ENCODE assay signal across 32 mouse cellular contexts in genomic region chr1:105274500-105275194, GRCm38 (mm10).
DNase-seq lines count a peak whose midpoint lies in the region; ATAC-seq lines count a peak whose summit lies in the region.
"Had no signal": no experiment of that assay in that cellular context is flagged by ENCODE, and none has a peak within 500 bp of the region (broad histone marks: within the 10 kb centered on the region; RNA-seq: fewer than 3 reads in every experiment).

No protein-coding gene starts in this region.

- no peak overlapping the region for H3K9ac ChIP-seq in midbrain, embryonic 13.5 days (replicated peaks)
- H3K9ac ChIP-seq in midbrain, embryonic 16.5 days (ENCODE audit: low read depth, low read length), result no peak overlapping the region
- H3K9ac ChIP-seq: embryonic facial prominence, embryonic 13.5 days; limb, embryonic 15.5 days; liver, embryonic 13.5 days; neural tube, embryonic 13.5 days had no signal

- H3K4me1 ChIP-seq in midbrain, embryonic 13.5 days (replicated peaks), result no peaks in the 10 kb centered on the region
- H3K4me1 ChIP-seq in midbrain, embryonic 10.5 days, result no peaks in the 10 kb centered on the region
- H3K4me1 ChIP-seq in midbrain, embryonic 16.5 days (ENCODE audit: control insufficient read depth, insufficient read depth, low read length), result no peaks in the 10 kb centered on the region
- H3K4me1 ChIP-seq: embryonic facial prominence, embryonic 13.5 days; limb, embryonic 10.5 days; limb, embryonic 15.5 days; liver, embryonic 13.5 days; neural tube, embryonic 13.5 days had no signal

- H3K4me3 ChIP-seq in midbrain, embryonic 13.5 days (replicated peaks), result no peak overlapping the region
- no peak overlapping the region for H3K4me3 ChIP-seq in midbrain, embryonic 10.5 days
- H3K4me3 ChIP-seq in midbrain, embryonic 16.5 days (ENCODE audit: low read depth, low read length), result no peak overlapping the region
- H3K4me3 ChIP-seq: embryonic facial prominence, embryonic 13.5 days; limb, embryonic 10.5 days; limb, embryonic 15.5 days; liver, embryonic 13.5 days; neural tube, embryonic 13.5 days had no signal

- no peak overlapping the region for H3K4me2 ChIP-seq in midbrain, embryonic 13.5 days (replicated peaks)
- H3K4me2 ChIP-seq in midbrain, embryonic 16.5 days (ENCODE audit: low read length), result no peak overlapping the region
- H3K4me2 ChIP-seq: embryonic facial prominence, embryonic 13.5 days; heart, embryonic 11.5 days; limb, embryonic 15.5 days; liver, embryonic 13.5 days; neural tube, embryonic 13.5 days had no signal

- no peaks in the 10 kb centered on the region for H3K36me3 ChIP-seq in midbrain, embryonic 13.5 days
- no peaks in the 10 kb centered on the region for H3K36me3 ChIP-seq in midbrain, embryonic 10.5 days
- no peaks in the 10 kb centered on the region for H3K36me3 ChIP-seq in midbrain, embryonic 16.5 days (ENCODE audit: control insufficient read depth, insufficient read depth, low read length)
- H3K36me3 ChIP-seq: embryonic facial prominence, embryonic 13.5 days; limb, embryonic 10.5 days; limb, embryonic 15.5 days; liver, embryonic 13.5 days; neural tube, embryonic 13.5 days had no signal

- WGBS in midbrain, embryonic 13.5 days, result 91% methylated on average over 3 of the region's 3 CpGs
- 89% methylated on average over 3 of the region's 3 CpGs for WGBS in midbrain, embryonic 10.5 days
- WGBS in midbrain, embryonic 16.5 days, result 92% methylated on average over 3 of the region's 3 CpGs

- no peaks in the 10 kb centered on the region for H3K27me3 ChIP-seq in midbrain, embryonic 13.5 days
- H3K27me3 ChIP-seq in midbrain, embryonic 10.5 days (ENCODE audit: low read depth, poor library complexity, severe bottlenecking), result no peaks in the 10 kb centered on the region
- H3K27me3 ChIP-seq in midbrain, embryonic 16.5 days (ENCODE audit: control insufficient read depth, insufficient read depth, low read depth, low read length), result no peaks in the 10 kb centered on the region
- H3K27me3 ChIP-seq: embryonic facial prominence, embryonic 13.5 days; limb, embryonic 15.5 days; liver, embryonic 13.5 days; neural tube, embryonic 13.5 days had no signal

- H3K9me3 ChIP-seq in midbrain, embryonic 13.5 days, result no peaks in the 10 kb centered on the region
- H3K9me3 ChIP-seq in midbrain, embryonic 10.5 days (replicated peaks), result no peaks in the 10 kb centered on the region
- H3K9me3 ChIP-seq in midbrain, embryonic 16.5 days (replicated peaks; ENCODE audit: control insufficient read depth, low read length, poor library complexity, severe bottlenecking), result no peaks in the 10 kb centered on the region
- H3K9me3 ChIP-seq: embryonic facial prominence, embryonic 13.5 days; limb, embryonic 10.5 days; limb, embryonic 15.5 days; liver, embryonic 13.5 days; neural tube, embryonic 13.5 days had no signal

- H3K27ac ChIP-seq in midbrain, embryonic 13.5 days, result no peak overlapping the region
- H3K27ac ChIP-seq in midbrain, embryonic 10.5 days (replicated peaks), result no peak overlapping the region
- no peak overlapping the region for H3K27ac ChIP-seq in midbrain, embryonic 16.5 days (ENCODE audit: low read length)
- H3K27ac ChIP-seq: embryonic facial prominence, embryonic 13.5 days; limb, embryonic 10.5 days; limb, embryonic 15.5 days; liver, embryonic 13.5 days; macrophage; neural tube, embryonic 13.5 days; stomach, postnatal 0 days had no signal

- peak; percentile 75 for DNase-seq in heart, adult 11 months
- no peak for DNase-seq in heart, adult 9 months (ENCODE audit: low spot score in 2 of 2)
- no peak for DNase-seq in midbrain, embryonic 10.5 days (ENCODE audit: low spot score)
- peak; percentile 38 to 48 for DNase-seq in B cell, adult 2 months
- DNase-seq in ovary, postnatal 10 days (ENCODE audit: low spot score), result no peak
- DNase-seq: adrenal gland, postnatal 25 days; cerebellum, adult 11-12 months; cerebellum, adult 9-11 months; gastrocnemius, postnatal 10 days; heart, postnatal 36 days; kidney, postnatal 14 days; layer of hippocampus, adult 9-11 months; liver, embryonic 13.5 days; lung, adult 2 months; lung, postnatal 10 days; retina, postnatal 1 day; right cerebral cortex, postnatal 14 days; thymus, adult 18-20 months; thymus, postnatal 25 days had no signal

- ATAC-seq in midbrain, embryonic 13.5 days, result peak; percentile 60; the same call in 1 of the 2 replicates
- ATAC-seq in midbrain, embryonic 16.5 days, result peak; percentile 55; the same call in 1 of the 2 replicates
- no peak for ATAC-seq in megakaryocyte progenitor cell, adult 5-6 weeks (replicated peaks; ENCODE audit: poor library complexity)
- ATAC-seq: CD4-positive, CD25-positive, alpha-beta regulatory T cell, adult 4 months; forebrain, embryonic 16.5 days; intestine, postnatal 0 days had no signal

Comparison
In these comparisons a context has a peak if more than half of its experiments do, and no peak if none do; other contexts are left out.
1. DNase-seq: peak in heart, adult 11 months (single experiment) and B cell, adult 2 months (2 of 2); none in heart, adult 9 months (0 of 2), midbrain, embryonic 10.5 days (single experiment) and ovary, postnatal 10 days (single experiment).